Mouse (Mus musculus) heart, postnatal 14 days (tissue): ENCODE results near the gene Olfr691. TPM values are rescaled to one million over a fixed set of nuclear protein-coding genes. Genes with fewer than 3 reads are reported as not detected.

Experiments used
- total RNA-seq, 2 experiments: library from RNA; stranded (reverse); gene quantifications; 2 replicates each; pipeline ENCODE4 v1.2.3; 2021

Gene Olfr691
- total RNA-seq, 2 experiments from 2014 or later = not detected

Other genes starting within 250 kb of the Olfr691 start
- gene Olfr680-ps1, start 249.5 kb downstream of the Olfr691 start, total RNA-seq = not detected
- gene Olfr681, start 225.4 kb downstream of the Olfr691 start, total RNA-seq = not detected
- gene Olfr683, start 195.3 kb downstream of the Olfr691 start, total RNA-seq = not detected
- not detected for gene Olfr684, start 178.6 kb downstream of the Olfr691 start, total RNA-seq
- gene Olfr685, start 156.3 kb downstream of the Olfr691 start, total RNA-seq = not detected
- not detected for gene Olfr686, start 134.8 kb downstream of the Olfr691 start, total RNA-seq
- not detected for gene Olfr688, start 54.2 kb downstream of the Olfr691 start, total RNA-seq
- gene Olfr689, start 31.1 kb downstream of the Olfr691 start, total RNA-seq = not detected
- gene Olfr690, start 8.2 kb downstream of the Olfr691 start, total RNA-seq = not detected
- gene Olfr692, start 26.0 kb upstream of the Olfr691 start, total RNA-seq = not detected
- gene Gm5901, start 32.8 kb upstream of the Olfr691 start, total RNA-seq = not detected
- gene Fam160a2, start 57.8 kb upstream of the Olfr691 start, total RNA-seq = 10 to 100 TPM; 19.5 to 25.2 TPM
- gene Cnga4, start 62.3 kb upstream of the Olfr691 start, total RNA-seq = under 1 TPM in 1 of 2 experiments, not detected in 1; 0.10 TPM
- not detected for gene Cckbr, start 83.5 kb upstream of the Olfr691 start, total RNA-seq
- 10 to 100 TPM; 31.4 to 35.5 TPM for gene Cavin3, start 140.0 kb upstream of the Olfr691 start, total RNA-seq
- 100 to 1,000 TPM; 128 to 133 TPM for gene Smpd1, start 212.1 kb upstream of the Olfr691 start, total RNA-seq
- 10 to 100 TPM; 80.5 to 86.5 TPM for gene Apbb1, start 239.4 kb upstream of the Olfr691 start, total RNA-seq